Mouse (Mus musculus) stomach, embryonic 14.5 days (tissue): ENCODE measurements around the gene Clic1. TPM values are rescaled to one million over a fixed set of nuclear protein-coding genes. Genes with fewer than 3 reads are reported as not detected.

Experiments
- ATAC-seq: fragments of 200-750 bp; cut with Nextera tagmentation; 2 replicates; pipeline ENCODE4 v1.8.0; 2017; ENCODE audit warnings: low read depth, moderate TSS enrichment; ENCODE audit not compliant: insufficient number of reproducible peaks, insufficient read depth, low FRiP score
- H3K27ac ChIP-seq: fragments of 300-500 bp; sonication (generic); 2 replicates; pipeline ENCODE4 v1.5.1; 2014; ENCODE audit warnings: mild to moderate bottlenecking, low read length, moderate library complexity, mixed read lengths
- H3K27me3 ChIP-seq: fragments of 300-500 bp; sonication (generic); 2 replicates; pipeline ENCODE4 v1.6.1; 2014; ENCODE audit warnings: low read length, control low read depth, mixed read lengths; ENCODE audit not compliant: control insufficient read depth, insufficient read depth
- H3K36me3 ChIP-seq: fragments of 300-500 bp; sonication (generic); 2 replicates; pipeline ENCODE4 v1.6.1; 2014; ENCODE audit warnings: mild to moderate bottlenecking, control low read depth, low read length, moderate library complexity, mixed read lengths; ENCODE audit not compliant: control insufficient read depth, insufficient read depth
- H3K4me1 ChIP-seq: fragments of 300-500 bp; sonication (generic); 2 replicates; pipeline ENCODE4 v1.6.1; 2014; ENCODE audit warnings: low read length, control low read depth, mixed read lengths; ENCODE audit not compliant: control insufficient read depth, insufficient read depth
- H3K4me2 ChIP-seq: fragments of 300-500 bp; sonication (generic); replicated peaks from 2 replicates; pipeline ENCODE4 v1.6.1; 2014; ENCODE audit warnings: low read depth, low read length, control low read depth
- H3K4me3 ChIP-seq: fragments of 300-500 bp; sonication (generic); 2 replicates; pipeline ENCODE4 v1.5.1; 2014; ENCODE audit warnings: low read depth, low read length, control low read depth
- H3K9ac ChIP-seq: fragments of 300-500 bp; sonication (generic); replicated peaks from 2 replicates; pipeline ENCODE4 v1.6.1; 2014; ENCODE audit warnings: low read depth, mild to moderate bottlenecking, control low read depth, low read length, moderate library complexity, mixed read lengths
- H3K9me3 ChIP-seq: fragments of 300-500 bp; sonication (generic); 2 replicates; pipeline ENCODE4 v1.6.1; 2016; ENCODE audit warnings: low read depth, low read length, control low read depth; ENCODE audit not compliant: control insufficient read depth
- WGBS: fragments of 180-500 bp; shearing (Covaris S2); extraction: QIAGEN DNeasy Blood & Tissue Kit; methylation state at CpG from one replicate; pipeline ENCODE4 v1.1.7; 2014; 5-methylcytosine and 5-hydroxymethylcytosine counted together
- polyA plus RNA-seq: library from polyadenylated mRNA; unstranded; fragments of >200 nt; fragmentation: Nextera tagmentation; extraction: Ambion mirVana; gene quantifications from 2 replicates; pipeline ENCODE4 v1.2.1, GENCODE M21; 2014

Gene Clic1
- polyA plus RNA-seq, 1 experiment from 2014 or later = 83.0 TPM

GRCm38 (mm10) chr17:35052271-35052798, 2.6 kb downstream of the Clic1 start:
- Histone ChIP-seq H3K27ac (peak overlapping the region; percentile 100), H3K27me3 (no peaks in the 10 kb centered on the region), H3K9me3 (no peaks in the 10 kb centered on the region), H3K4me2 (peak overlapping the region; percentile 90), H3K36me3 (peaks cover 47% of the 10 kb centered on the region), H3K4me3 (peak overlapping the region; percentile 78), H3K9ac (peak overlapping the region; percentile 45), H3K4me1 (peaks cover 32% of the 10 kb centered on the region)
- WGBS = 71% methylated on average over 12 of the region's 12 CpGs
- no peak for ATAC-seq

- H3K9ac ChIP-seq = no peak overlapping the region
- H3K27me3 ChIP-seq = no peaks in the 10 kb centered on the region
- ATAC-seq = no peak
- peaks cover 63% of the 10 kb centered on the region for H3K36me3 ChIP-seq
- H3K27ac ChIP-seq = no peak overlapping the region
- H3K4me1 ChIP-seq = peaks cover 20% of the 10 kb centered on the region; the same call in 1 of the 2 replicates
- H3K4me3 ChIP-seq = no peak overlapping the region
- H3K9me3 ChIP-seq = no peaks in the 10 kb centered on the region
- 95% methylated on average over 7 of the region's 7 CpGs for WGBS
- no peak overlapping the region for H3K4me2 ChIP-seq
Observed at GRCm38 (mm10) chr17:35055691-35056495, 6.1 kb downstream of the Clic1 start.

- peaks cover 74% of the 10 kb centered on the region for H3K36me3 ChIP-seq
- no peak overlapping the region for H3K4me2 ChIP-seq
- H3K4me1 ChIP-seq = peaks cover 21% of the 10 kb centered on the region; the same call in 1 of the 2 replicates
- ATAC-seq = no peak
- WGBS = 67% methylated on average over 3 of the region's 3 CpGs
- no peak overlapping the region for H3K9ac ChIP-seq
- no peaks in the 10 kb centered on the region for H3K27me3 ChIP-seq
- no peak overlapping the region for H3K4me3 ChIP-seq
- no peak overlapping the region for H3K27ac ChIP-seq
- no peaks in the 10 kb centered on the region for H3K9me3 ChIP-seq
Observed at GRCm38 (mm10) chr17:35057090-35057489, 7.3 kb downstream of the Clic1 start.

DNA sequence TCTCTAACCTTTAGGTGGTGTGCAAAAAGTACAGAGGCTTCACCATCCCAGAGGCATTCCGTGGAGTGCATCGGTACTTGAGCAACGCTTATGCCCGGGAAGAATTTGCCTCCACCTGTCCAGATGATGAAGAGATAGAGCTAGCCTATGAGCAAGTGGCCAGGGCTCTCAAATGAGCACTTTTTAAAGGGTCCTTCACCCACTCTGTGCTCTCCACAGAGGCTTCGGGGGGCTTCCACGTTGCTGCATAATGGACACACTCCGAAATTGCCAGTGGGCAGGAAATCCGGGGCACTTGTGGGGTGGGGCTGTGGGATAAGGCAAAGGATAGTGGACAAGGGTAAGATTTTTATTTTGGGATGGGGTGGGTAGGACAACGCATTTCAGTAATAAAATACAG, 8.6 kb downstream of the Clic1 start:
- peaks cover 13% of the 10 kb centered on the region; the same call in 1 of the 2 replicates for H3K4me1 ChIP-seq
- H3K4me2 ChIP-seq = peak overlapping the region; percentile 88; the same call in 1 of the 2 replicates
- WGBS = 46% methylated on average over 9 of the region's 9 CpGs
- ATAC-seq = no peak
- H3K27ac ChIP-seq = no peak overlapping the region
- H3K9me3 ChIP-seq = no peaks in the 10 kb centered on the region
- H3K27me3 ChIP-seq = no peaks in the 10 kb centered on the region
- H3K36me3 ChIP-seq = peaks cover 62% of the 10 kb centered on the region
- H3K9ac ChIP-seq = no peak overlapping the region
- no peak overlapping the region for H3K4me3 ChIP-seq

GRCm38 (mm10) chr17:35058911-35059892, 9.4 kb downstream of the Clic1 start, which contains the start of gene Ddah2:
TSS of gene Ddah2 (plus strand) at chr17:35059035.
- H3K4me1 ChIP-seq = peaks cover 16% of the 10 kb centered on the region; the same call in 1 of the 2 replicates
- H3K9me3 ChIP-seq = no peaks in the 10 kb centered on the region
- H3K36me3 ChIP-seq = peaks cover 54% of the 10 kb centered on the region
- peak within 1 kb of the TSS; percentile 93 for H3K27ac ChIP-seq
- H3K4me2 ChIP-seq = peak within 1 kb of the TSS; percentile 88
- peak within 1 kb of the TSS; percentile 87 for H3K4me3 ChIP-seq
- H3K27me3 ChIP-seq = no peaks in the 10 kb centered on the region
- under 1% methylated on average over 57 of the region's 57 CpGs for WGBS
- H3K9ac ChIP-seq = peak within 1 kb of the TSS; percentile 83
- peak; percentile 89 for ATAC-seq

GRCm38 (mm10) chr17:35060071-35060470, 10.3 kb downstream of the Clic1 start:
- Histone ChIP-seq H3K4me3 (peak overlapping the region; percentile 87), H3K4me2 (peak overlapping the region; percentile 88), H3K36me3 (peaks cover 47% of the 10 kb centered on the region), H3K9me3 (no peaks in the 10 kb centered on the region), H3K27me3 (no peaks in the 10 kb centered on the region), H3K4me1 (peaks cover 19% of the 10 kb centered on the region; the same call in 1 of the 2 replicates), H3K27ac (peak overlapping the region; percentile 93; the same call in 1 of the 2 replicates), H3K9ac (peak overlapping the region; percentile 83)
- no peak for ATAC-seq
- 31% methylated on average over 14 of the region's 14 CpGs for WGBS

DNA sequence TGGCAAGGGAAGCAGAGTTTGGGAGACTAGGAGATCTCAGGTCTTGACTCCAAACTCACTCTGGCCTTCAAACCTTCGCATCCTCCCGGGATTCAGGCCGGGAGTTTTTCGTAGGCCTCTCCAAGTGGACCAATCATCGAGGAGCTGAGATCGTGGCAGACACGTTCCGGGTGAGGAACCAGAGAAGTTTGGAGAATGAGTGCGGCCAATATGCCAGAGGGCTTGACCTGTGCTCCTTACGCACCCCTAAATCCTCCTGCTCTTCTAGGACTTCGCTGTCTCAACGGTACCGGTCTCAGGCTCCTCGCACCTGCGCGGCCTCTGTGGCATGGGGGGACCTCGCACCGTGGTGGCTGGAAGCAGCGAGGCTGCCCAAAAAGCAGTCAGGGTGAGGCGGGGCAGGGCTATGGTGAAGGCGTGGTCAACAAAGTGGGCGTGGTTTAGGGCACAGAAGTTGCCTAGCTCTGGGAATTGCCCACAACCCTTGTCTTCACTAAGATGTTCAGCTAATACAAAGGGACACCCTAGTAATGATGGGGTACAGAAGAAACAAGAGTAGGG, 11.1 kb downstream of the Clic1 start:
- H3K36me3 ChIP-seq = peaks cover 39% of the 10 kb centered on the region
- no peaks in the 10 kb centered on the region for H3K27me3 ChIP-seq
- peak overlapping the region; percentile 83; the same call in 1 of the 2 replicates for H3K9ac ChIP-seq
- no peaks in the 10 kb centered on the region for H3K9me3 ChIP-seq
- ATAC-seq = no peak
- H3K4me3 ChIP-seq = peak overlapping the region; percentile 87
- WGBS = 55% methylated on average over 22 of the region's 22 CpGs
- peaks cover 26% of the 10 kb centered on the region for H3K4me1 ChIP-seq
- H3K4me2 ChIP-seq = peak overlapping the region; percentile 88
- H3K27ac ChIP-seq = no peak overlapping the region
